Mouse (Mus musculus) hematopoietic stem cell, adult 5-6 weeks (primary cell): ENCODE results near the gene H3f3a. TPM values are rescaled to one million over a fixed set of nuclear protein-coding genes. Genes with fewer than 3 reads are reported as not detected.

Experiments used
- ATAC-seq, 2 experiments: fragments of 125-278 bp in 1 of 2; replicated peaks in 1 of 2; 2 replicates each; pipeline ENCODE4 v1.8.0; 2016 to 2017; ENCODE audit warnings: inconsistent platforms in 2 of 2, mild to moderate bottlenecking in 2 of 2, moderate number of reproducible peaks in 2 of 2, low read depth in 1 of 2, moderate TSS enrichment in 1 of 2; ENCODE audit not compliant: low FRiP score in 2 of 2, poor library complexity in 2 of 2, severe bottlenecking in 2 of 2, insufficient read depth in 1 of 2, low TSS enrichment in 1 of 2
- total RNA-seq: library from RNA; stranded (forward); fragments of 172-1452, 232-1000 nt; gene quantifications from 2 replicates; pipeline ENCODE4 v1.2.3, GENCODE M21; 2017

The H3f3a gene
- total RNA-seq, 1 experiment from 2014 or later = 2,309 TPM

GRCm38 (mm10) chr1:180829775-180830174 is 16.0 kb upstream of the H3f3a start:
- ATAC-seq = peak; percentile 81 to 82

GRCm38 (mm10) chr1:180826634-180827033 is 12.9 kb upstream of the H3f3a start:
- ATAC-seq = peak; percentile 57 to 68

GRCm38 (mm10) chr1:180824721-180825120 is 11.0 kb upstream of the H3f3a start:
- ATAC-seq = no peak

GRCm38 (mm10) chr1:180823716-180824115 is 10.0 kb upstream of the H3f3a start:
- ATAC-seq = no peak

GRCm38 (mm10) chr1:180822276-180822675 is 8.5 kb upstream of the H3f3a start:
- peak in 1 of 2 experiments; percentile 16; a peak in 1 of 4 replicates for ATAC-seq

GRCm38 (mm10) chr1:180821101-180821500 is 7.4 kb upstream of the H3f3a start:
- no peak for ATAC-seq

GRCm38 (mm10) chr1:180818000-180818399 is 4.3 kb upstream of the H3f3a start:
- ATAC-seq = no peak

- no peak for ATAC-seq
Measured at GRCm38 (mm10) chr1:180815371-180816024, 1.8 kb upstream of the H3f3a start.

- peak; percentile 80 to 85 for ATAC-seq
Measured at GRCm38 (mm10) chr1:180813409-180813884, 296 bp downstream of the H3f3a start.

GRCm38 (mm10) chr1:180812463-180813408 is 1.0 kb downstream of the H3f3a start:
- ATAC-seq = peak; percentile 12 to 20; a peak in 1 of 4 replicates

GRCm38 (mm10) chr1:180811596-180812462 is 1.9 kb downstream of the H3f3a start:
- no peak for ATAC-seq

- ATAC-seq = no peak
Measured at GRCm38 (mm10) chr1:180810976-180811375, 2.8 kb downstream of the H3f3a start.

- ATAC-seq = no peak
Measured at GRCm38 (mm10) chr1:180808831-180809230, 4.9 kb downstream of the H3f3a start.

GRCm38 (mm10) chr1:180803881-180804280 is 9.9 kb downstream of the H3f3a start:
- ATAC-seq = no peak

- ATAC-seq = no peak
Measured at GRCm38 (mm10) chr1:180801466-180801994, 12.2 kb downstream of the H3f3a start.

GRCm38 (mm10) chr1:180800814-180801213 is 12.9 kb downstream of the H3f3a start:
- no peak for ATAC-seq

GRCm38 (mm10) chr1:180800022-180800421 is 13.7 kb downstream of the H3f3a start:
- no peak for ATAC-seq
